Mouse (Mus musculus) kidney, postnatal 0 days (tissue): ENCODE measurements around the gene Rab8b. TPM values are rescaled to one million over a fixed set of nuclear protein-coding genes. Genes with fewer than 3 reads are reported as not detected.

Experiments used
- ATAC-seq: fragments of 200-750 bp; cut with Nextera tagmentation; replicated peaks from 2 replicates; pipeline ENCODE4 v1.8.0; 2017; ENCODE audit warnings: low read depth, moderate number of reproducible peaks, moderate TSS enrichment, moderate library complexity; ENCODE audit not compliant: low FRiP score
- DNase-seq: peaks from one replicate; pipeline ENCODE4 v3.0.0-alpha.2; 2016; ENCODE audit warnings: low spot score
- H3K27ac ChIP-seq: fragments of 300-500 bp; sonication (generic); 2 replicates; pipeline ENCODE4 v1.5.1; 2014; ENCODE audit warnings: mild to moderate bottlenecking
- H3K27me3 ChIP-seq: fragments of 300-500 bp; sonication (generic); 2 replicates; pipeline ENCODE4 v1.6.1; 2014; ENCODE audit warnings: low read length, mixed read lengths; ENCODE audit not compliant: insufficient read depth
- H3K36me3 ChIP-seq: fragments of 300-500 bp; sonication (generic); 2 replicates; pipeline ENCODE4 v1.6.1; 2014; ENCODE audit warnings: low read length, mixed read lengths; ENCODE audit not compliant: insufficient read depth
- H3K4me1 ChIP-seq: fragments of 300-500 bp; sonication (generic); replicated peaks from 2 replicates; pipeline ENCODE4 v1.6.1; 2014; ENCODE audit warnings: antibody characterized with exemption, low read length, mixed read lengths; ENCODE audit not compliant: insufficient read depth
- H3K4me2 ChIP-seq: fragments of 300-500 bp; sonication (generic); 2 replicates; pipeline ENCODE4 v1.6.1; 2014; ENCODE audit warnings: mild to moderate bottlenecking, low read length, moderate library complexity, mixed read lengths
- H3K4me3 ChIP-seq: fragments of 300-500 bp; sonication (generic); replicated peaks from 2 replicates; pipeline ENCODE4 v1.5.1; 2014; ENCODE audit warnings: low read depth, low read length
- H3K9ac ChIP-seq: fragments of 300-500 bp; sonication (generic); 2 replicates; pipeline ENCODE4 v1.6.1; 2014; ENCODE audit warnings: low read depth, low read length
- H3K9me3 ChIP-seq: fragments of 300-500 bp; sonication (generic); replicated peaks from 2 replicates; pipeline ENCODE4 v1.6.1; 2016; ENCODE audit warnings: low read length, inconsistent platforms, mixed read lengths
- CTCF ChIP-seq: IDR thresholded peaks from 2 replicates; pipeline ENCODE4 v1.5.1; 2016; ENCODE audit warnings: antibody characterized with exemption, low read depth, mild to moderate bottlenecking, moderate library complexity
- WGBS: fragments of 180-500 bp; shearing (Covaris S2); extraction: QIAGEN DNeasy Blood & Tissue Kit; methylation state at CpG from one replicate; pipeline ENCODE4 v1.1.7; 2014; 5-methylcytosine and 5-hydroxymethylcytosine counted together
- polyA plus RNA-seq: library from polyadenylated mRNA; unstranded; fragments of >200 nt; fragmentation: Nextera tagmentation; extraction: Ambion mirVana; gene quantifications from 2 replicates; pipeline ENCODE4 v1.2.1, GENCODE M21; 2015

The Rab8b gene
- polyA plus RNA-seq, 1 experiment from 2014 or later, result 9.3 TPM

- Histone ChIP-seq H3K4me1 (no peaks in the 10 kb centered on the region; the same call in 1 of the 2 replicates), H3K4me3 (no peak overlapping the region), H3K9ac (no peak overlapping the region), H3K4me2 (no peak overlapping the region), H3K36me3 (no peaks in the 10 kb centered on the region), H3K27me3 (no peaks in the 10 kb centered on the region), H3K27ac (no peak overlapping the region), H3K9me3 (no peaks in the 10 kb centered on the region)
- WGBS, result 57% methylated on average over 4 of the region's 4 CpGs
- DNase-seq, result no peak
- TF ChIP-seq CTCF, result no peak
- no peak for ATAC-seq
Measured at GRCm38 (mm10) chr9:66899526-66899925, 20.0 kb downstream of the Rab8b start.

DNA sequence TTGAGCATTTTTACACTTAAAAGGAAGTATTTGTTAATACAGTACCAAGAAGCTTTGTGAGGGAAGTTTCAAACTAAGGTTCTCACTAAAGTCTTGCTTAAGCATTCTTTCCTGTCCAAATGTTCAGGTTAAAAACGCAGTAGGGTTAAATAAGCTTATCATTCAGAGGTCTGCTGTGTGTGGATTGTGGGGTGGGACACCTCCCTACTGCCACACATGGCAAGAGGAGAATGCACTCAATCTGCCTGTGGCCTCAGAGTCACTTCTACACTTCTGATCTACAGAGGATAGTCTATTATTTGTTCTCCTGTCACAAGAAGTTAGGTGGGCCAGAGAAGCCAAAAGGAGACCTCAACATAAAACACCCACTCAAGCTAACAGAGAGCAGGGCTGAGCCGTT is 20.4 kb downstream of the Rab8b start:
- WGBS, result 65% methylated on average over 2 of the region's 2 CpGs
- H3K36me3 ChIP-seq, result no peaks in the 10 kb centered on the region
- H3K9me3 ChIP-seq, result no peaks in the 10 kb centered on the region
- ATAC-seq, result no peak
- no peaks in the 10 kb centered on the region; the same call in 1 of the 2 replicates for H3K4me1 ChIP-seq
- H3K4me3 ChIP-seq, result no peak overlapping the region
- no peak for TF ChIP-seq CTCF
- H3K27ac ChIP-seq, result no peak overlapping the region
- H3K4me2 ChIP-seq, result no peak overlapping the region
- H3K9ac ChIP-seq, result no peak overlapping the region
- DNase-seq, result no peak
- no peaks in the 10 kb centered on the region for H3K27me3 ChIP-seq

- Histone ChIP-seq H3K27me3 (no peaks in the 10 kb centered on the region), H3K9me3 (no peaks in the 10 kb centered on the region), H3K4me2 (no peak overlapping the region), H3K4me1 (no peaks in the 10 kb centered on the region; the same call in 1 of the 2 replicates), H3K9ac (no peak overlapping the region), H3K4me3 (no peak overlapping the region), H3K36me3 (no peaks in the 10 kb centered on the region), H3K27ac (no peak overlapping the region)
- ATAC-seq, result no peak
- WGBS, result 62% methylated on average over 6 of the region's 6 CpGs
- DNase-seq, result no peak
- TF ChIP-seq CTCF, result no peak
Measured at GRCm38 (mm10) chr9:66897851-66898250, 21.6 kb downstream of the Rab8b start.

DNA sequence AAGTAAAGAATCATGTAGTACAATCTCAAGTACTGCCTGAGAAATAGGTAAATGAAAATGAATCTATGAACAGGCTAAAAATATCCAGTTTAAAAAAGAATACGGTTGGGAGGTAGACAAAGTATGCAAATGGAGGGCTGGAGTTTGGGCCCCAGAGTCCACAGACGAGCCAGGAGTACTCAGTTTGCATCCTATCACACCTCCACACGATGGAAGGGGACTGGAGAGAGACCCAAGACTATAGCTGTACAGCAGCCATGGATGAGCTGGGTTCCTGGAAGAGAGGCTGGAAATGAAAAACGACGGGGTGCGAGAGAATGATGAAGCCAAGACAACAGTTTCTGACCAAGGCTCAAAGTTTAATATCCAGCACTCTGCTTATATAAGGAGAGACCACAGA is 22.5 kb downstream of the Rab8b start:
- Histone ChIP-seq H3K9ac (no peak overlapping the region), H3K4me3 (no peak overlapping the region), H3K9me3 (no peaks in the 10 kb centered on the region), H3K4me1 (no peaks in the 10 kb centered on the region; the same call in 1 of the 2 replicates), H3K27ac (no peak overlapping the region), H3K27me3 (no peaks in the 10 kb centered on the region), H3K4me2 (no peak overlapping the region), H3K36me3 (no peaks in the 10 kb centered on the region)
- ATAC-seq (no peak), DNase-seq (no peak)
- 70% methylated on average over 6 of the region's 6 CpGs for WGBS
- TF ChIP-seq CTCF, result no peak

DNA sequence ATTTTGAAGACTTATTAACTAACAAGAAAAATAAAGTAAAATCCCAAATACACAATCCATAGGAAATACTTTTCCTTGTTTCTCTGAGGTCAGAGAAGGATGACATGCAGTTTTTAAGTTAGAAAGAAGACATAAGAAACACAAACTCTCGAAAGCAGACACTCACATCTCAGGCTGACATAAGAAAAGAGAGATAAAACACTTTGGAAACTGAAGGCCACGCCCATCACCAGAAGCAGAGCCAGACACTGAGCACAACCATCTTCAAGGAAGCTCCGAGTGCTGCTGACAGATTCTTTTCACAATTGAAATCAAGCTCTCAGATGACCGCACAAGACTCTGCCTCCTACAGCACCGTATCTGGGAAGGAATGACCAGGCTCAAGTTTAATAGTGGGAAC is 23.5 kb downstream of the Rab8b start:
- TF ChIP-seq CTCF, result no peak
- DNase-seq, result no peak
- H3K9me3 ChIP-seq, result no peaks in the 10 kb centered on the region
- ATAC-seq, result no peak
- H3K4me2 ChIP-seq, result no peak overlapping the region
- H3K4me1 ChIP-seq, result no peaks in the 10 kb centered on the region; the same call in 1 of the 2 replicates
- no peak overlapping the region for H3K9ac ChIP-seq
- no peaks in the 10 kb centered on the region for H3K27me3 ChIP-seq
- WGBS, result 56% methylated on average over 5 of the region's 5 CpGs
- no peaks in the 10 kb centered on the region for H3K36me3 ChIP-seq
- H3K27ac ChIP-seq, result no peak overlapping the region
- no peak overlapping the region for H3K4me3 ChIP-seq

DNA sequence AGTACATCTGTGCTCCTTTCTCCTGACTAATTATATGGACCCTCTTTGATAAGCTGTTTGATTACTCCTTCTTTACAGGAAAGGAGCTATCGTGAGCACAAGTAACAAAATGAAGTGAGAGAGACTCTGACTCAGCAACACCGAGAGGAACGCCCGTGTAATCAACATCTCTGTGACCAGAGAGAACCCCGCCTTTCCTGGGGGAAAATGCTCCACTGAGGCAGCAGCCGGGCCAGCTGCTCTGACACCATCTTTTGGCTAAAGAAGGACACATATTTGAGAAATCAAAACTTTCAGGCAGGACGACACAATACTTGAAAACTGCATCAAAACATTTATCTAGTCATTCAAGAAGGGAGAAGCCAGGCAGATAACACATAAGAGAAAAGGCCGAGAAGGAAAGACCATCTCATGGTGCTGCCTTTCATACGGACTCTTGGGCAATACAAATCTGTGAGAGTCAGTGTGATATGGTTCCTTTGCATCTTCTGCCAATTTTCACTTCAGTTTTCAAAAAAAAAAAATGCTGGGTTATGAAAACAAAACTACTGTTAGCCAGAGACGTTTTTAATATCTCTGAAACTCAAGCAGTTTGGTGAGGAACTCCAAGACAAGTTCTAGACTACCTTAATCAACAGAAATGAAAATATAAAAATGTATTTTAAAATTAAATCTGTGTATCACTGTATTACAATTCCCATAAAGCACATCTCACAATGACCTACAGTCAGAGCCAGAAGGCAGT is 24.3 kb downstream of the Rab8b start:
- Histone ChIP-seq H3K9me3 (no peaks in the 10 kb centered on the region), H3K4me3 (no peak overlapping the region), H3K4me2 (no peak overlapping the region), H3K36me3 (no peaks in the 10 kb centered on the region), H3K27ac (no peak overlapping the region), H3K27me3 (no peaks in the 10 kb centered on the region), H3K9ac (no peak overlapping the region), H3K4me1 (no peaks in the 10 kb centered on the region; the same call in 1 of the 2 replicates)
- ATAC-seq, result no peak
- no peak for TF ChIP-seq CTCF
- no peak for DNase-seq
- 80% methylated on average over 10 of the region's 10 CpGs for WGBS
